Mouse (Mus musculus): ENCODE measurements at regions not wholly inside any gene's neighbourhood (a gene's known extent, or its start where the extent isn't known, plus 50 kb on each side); places are given as distances from the start of the nearest gene placed in this dataset.

DNA sequence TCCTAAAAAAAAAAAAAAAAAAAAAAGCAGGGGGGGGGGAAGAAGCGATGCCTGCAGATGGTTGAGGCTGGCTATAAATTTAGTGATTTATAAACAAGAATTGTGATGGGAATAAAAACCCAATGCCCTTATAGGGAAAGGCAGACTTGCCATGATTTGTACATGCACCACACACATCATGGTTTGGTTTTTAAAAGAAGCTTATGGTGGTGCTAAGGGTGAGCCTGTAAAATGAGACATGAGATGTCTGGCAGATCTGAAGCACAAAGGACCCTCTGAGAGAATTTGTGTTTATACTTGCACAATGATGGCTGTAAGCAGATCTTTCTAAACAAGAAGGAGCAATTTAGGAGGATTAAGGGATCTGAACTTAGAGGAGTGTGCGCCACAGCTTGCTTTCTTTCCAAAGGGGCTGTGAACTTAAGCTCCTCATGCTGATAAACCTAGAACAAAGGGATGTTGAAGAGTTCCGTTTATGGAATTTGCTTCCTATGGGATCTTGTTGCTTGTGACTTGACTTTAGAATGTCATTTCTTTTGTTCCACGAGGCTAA is 65.3 kb upstream of the Adamts5 start:
- Histone ChIP-seq H3K27me3 (ENCODE audit: control insufficient read depth, insufficient read depth, low read length) (peaks cover 9% of the 10 kb centered on the region; the same call in 1 of the 2 replicates), H3K36me3 (ENCODE audit: control insufficient read depth, insufficient read depth, low read length) (no peaks in the 10 kb centered on the region), H3K4me3 (ENCODE audit: low read depth, low read length) (no peak overlapping the region), H3K4me1 (ENCODE audit: control insufficient read depth, insufficient read depth, low read length) (peaks cover 17% of the 10 kb centered on the region), H3K9ac (ENCODE audit: low read length) (no peak overlapping the region), H3K4me2 (no peak overlapping the region), H3K27ac (ENCODE audit: low read depth, low read length) (no peak overlapping the region), H3K9me3 (ENCODE audit: control insufficient read depth, low read length) (no peaks in the 10 kb centered on the region)
- ATAC-seq (ENCODE audit: low FRiP score) (peak; percentile 71), DNase-seq (ENCODE audit: low spot score, missing footprints) (no peak)
- WGBS = 13% methylated on average over 4 of the region's 4 CpGs

DNA sequence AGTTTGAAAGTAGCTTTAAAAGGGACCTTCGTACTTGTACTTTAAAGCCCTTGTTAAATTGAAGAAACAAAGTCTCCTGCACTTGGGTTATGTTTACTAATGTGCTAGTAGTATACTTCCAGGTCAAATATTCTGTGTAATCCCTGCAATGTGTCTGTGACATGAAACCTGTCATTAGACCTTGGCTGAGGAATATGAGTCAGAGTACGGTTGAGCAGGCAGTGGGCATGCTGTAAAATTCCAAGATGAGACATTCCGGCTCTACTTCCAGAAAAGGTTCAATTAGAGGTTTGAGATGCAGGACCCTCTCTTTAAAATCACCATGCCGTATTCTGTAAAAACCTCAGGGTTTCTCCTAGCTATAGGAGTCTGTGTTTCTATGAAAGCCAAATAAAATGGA is 64.6 kb upstream of the Adamts5 start:
- peaks cover 9% of the 10 kb centered on the region; the same call in 1 of the 2 replicates for H3K27me3 ChIP-seq (ENCODE audit: control insufficient read depth, insufficient read depth, low read length)
- H3K9ac ChIP-seq (ENCODE audit: low read length) = no peak overlapping the region
- no peak overlapping the region for H3K4me3 ChIP-seq (ENCODE audit: low read depth, low read length)
- no peak overlapping the region for H3K4me2 ChIP-seq
- WGBS = 65% methylated on average over 4 of the region's 4 CpGs
- ATAC-seq (ENCODE audit: low FRiP score) (no peak), DNase-seq (ENCODE audit: low spot score, missing footprints) (no peak)
- no peaks in the 10 kb centered on the region for H3K9me3 ChIP-seq (ENCODE audit: control insufficient read depth, low read length)
- H3K36me3 ChIP-seq (ENCODE audit: control insufficient read depth, insufficient read depth, low read length) = no peaks in the 10 kb centered on the region
- peaks cover 17% of the 10 kb centered on the region for H3K4me1 ChIP-seq (ENCODE audit: control insufficient read depth, insufficient read depth, low read length)
- H3K27ac ChIP-seq (ENCODE audit: low read depth, low read length) = no peak overlapping the region

- no peaks in the 10 kb centered on the region for H3K9me3 ChIP-seq (ENCODE audit: control insufficient read depth, low read length)
- H3K36me3 ChIP-seq (ENCODE audit: control insufficient read depth, insufficient read depth, low read length) = no peaks in the 10 kb centered on the region
- peaks cover 6% of the 10 kb centered on the region; the same call in 1 of the 2 replicates for H3K27me3 ChIP-seq (ENCODE audit: control insufficient read depth, insufficient read depth, low read length)
- peaks cover 17% of the 10 kb centered on the region for H3K4me1 ChIP-seq (ENCODE audit: control insufficient read depth, insufficient read depth, low read length)
- 20% methylated on average over 2 of the region's 2 CpGs for WGBS
- no peak overlapping the region; the same call in 1 of the 2 replicates for H3K27ac ChIP-seq (ENCODE audit: low read depth, low read length)
- peak; percentile 70 for ATAC-seq (ENCODE audit: low FRiP score)
- no peak overlapping the region for H3K4me3 ChIP-seq (ENCODE audit: low read depth, low read length)
- no peak overlapping the region for H3K4me2 ChIP-seq
- DNase-seq (ENCODE audit: low spot score, missing footprints) = no peak
- no peak overlapping the region for H3K9ac ChIP-seq (ENCODE audit: low read length)
These were observed 63.0 kb upstream of the Adamts5 start for GRCm38 (mm10) chr16:85964352-85965210.

DNA sequence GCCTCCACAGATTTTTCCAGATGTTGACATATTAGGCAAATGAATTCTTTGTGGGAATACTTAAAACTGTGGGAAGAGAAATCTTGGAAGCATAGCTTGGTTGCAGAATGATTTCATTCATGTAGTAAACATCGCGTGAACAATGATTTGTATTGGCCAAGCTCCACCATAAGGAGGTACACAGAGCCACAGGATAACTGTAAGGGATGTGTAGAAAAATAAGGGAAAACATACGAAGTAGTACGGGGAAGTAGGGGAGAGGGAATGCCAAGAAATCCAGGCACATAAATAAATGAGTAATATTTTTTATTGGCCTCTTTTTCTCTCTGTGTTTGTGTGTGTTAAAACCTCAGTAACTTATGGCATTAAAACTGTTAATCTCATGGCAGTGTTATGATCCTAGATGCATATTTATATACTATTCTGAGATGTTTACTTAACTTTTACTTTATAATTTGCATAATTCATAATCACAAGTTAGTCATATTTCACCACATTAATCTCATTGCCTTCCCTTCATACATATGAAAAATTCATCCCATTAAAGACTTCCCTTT is 54.5 kb upstream of the Adamts5 start:
- DNase-seq (ENCODE audit: low spot score, missing footprints) (no peak), ATAC-seq (ENCODE audit: low FRiP score) (no peak)
- Histone ChIP-seq H3K27ac (ENCODE audit: low read depth, low read length) (no peak overlapping the region), H3K4me2 (no peak overlapping the region), H3K36me3 (ENCODE audit: control insufficient read depth, insufficient read depth, low read length) (no peaks in the 10 kb centered on the region), H3K4me1 (ENCODE audit: control insufficient read depth, insufficient read depth, low read length) (no peaks in the 10 kb centered on the region), H3K27me3 (ENCODE audit: control insufficient read depth, insufficient read depth, low read length) (no peaks in the 10 kb centered on the region), H3K9ac (ENCODE audit: low read length) (no peak overlapping the region), H3K9me3 (ENCODE audit: control insufficient read depth, low read length) (no peaks in the 10 kb centered on the region), H3K4me3 (ENCODE audit: low read depth, low read length) (no peak overlapping the region)
- 96% methylated on average over 4 of the region's 4 CpGs for WGBS

GRCm38 (mm10) chr16:85951628-85952027 is 50.0 kb upstream of the Adamts5 start:
- no peaks in the 10 kb centered on the region for H3K27me3 ChIP-seq (ENCODE audit: control insufficient read depth, insufficient read depth, low read length)
- H3K36me3 ChIP-seq (ENCODE audit: control insufficient read depth, insufficient read depth, low read length) = no peaks in the 10 kb centered on the region
- H3K9ac ChIP-seq (ENCODE audit: low read length) = no peak overlapping the region
- WGBS = 82% methylated on average over 4 of the region's 4 CpGs
- H3K9me3 ChIP-seq (ENCODE audit: control insufficient read depth, low read length) = no peaks in the 10 kb centered on the region
- H3K4me1 ChIP-seq (ENCODE audit: control insufficient read depth, insufficient read depth, low read length) = no peaks in the 10 kb centered on the region
- H3K4me3 ChIP-seq (ENCODE audit: low read depth, low read length) = no peak overlapping the region
- no peak overlapping the region for H3K4me2 ChIP-seq
- no peak overlapping the region for H3K27ac ChIP-seq (ENCODE audit: low read depth, low read length)
- DNase-seq (ENCODE audit: low spot score, missing footprints) (no peak), ATAC-seq (ENCODE audit: low FRiP score) (no peak)

Measured in midbrain, embryonic 11.5 days (tissue).